Mouse (Mus musculus): ENCODE results near the gene Mmgt2. TPM values are rescaled to one million over a fixed set of nuclear protein-coding genes. Genes with fewer than 3 reads are reported as not detected.
A peak's percentile ranks its signal among the peaks of the same experiment; 100 is the strongest.

The Mmgt2 gene
- polyA plus RNA-seq, 1 experiment from 2014 or later = 49.0 TPM

- H3K9ac ChIP-seq (ENCODE audit: low read length) = no peak overlapping the region
- no peaks in the 10 kb centered on the region for H3K36me3 ChIP-seq (ENCODE audit: control insufficient read depth, insufficient read depth)
- 41% methylated on average over 3 of the region's 3 CpGs for WGBS
- ATAC-seq (replicated peaks; ENCODE audit: extremely low read depth, insufficient read depth, low FRiP score) = no peak
- H3K27me3 ChIP-seq (ENCODE audit: control insufficient read depth, insufficient read depth, low read length) = no peaks in the 10 kb centered on the region
- no peak overlapping the region for H3K4me3 ChIP-seq (ENCODE audit: low read length)
- peak overlapping the region; percentile 92 for H3K27ac ChIP-seq (ENCODE audit: low read length)
- no peak overlapping the region for H3K4me2 ChIP-seq (ENCODE audit: low read depth, low read length)
- H3K4me1 ChIP-seq (ENCODE audit: control insufficient read depth, insufficient read depth, low read length) = peaks cover 71% of the 10 kb centered on the region
- no peaks in the 10 kb centered on the region for H3K9me3 ChIP-seq (replicated peaks; ENCODE audit: control insufficient read depth, low read length)
These were observed 13.1 kb upstream of the Mmgt2 start for GRCm38 (mm10) chr11:62635406-62635805.

GRCm38 (mm10) chr11:62636105-62636839 is 12.2 kb upstream of the Mmgt2 start:
- peaks cover 69% of the 10 kb centered on the region for H3K4me1 ChIP-seq (ENCODE audit: control insufficient read depth, insufficient read depth, low read length)
- H3K9ac ChIP-seq (ENCODE audit: low read length) = peak overlapping the region; percentile 0; the same call in 1 of the 2 replicates
- H3K4me2 ChIP-seq (ENCODE audit: low read depth, low read length) = peak overlapping the region; percentile 35
- H3K27ac ChIP-seq (ENCODE audit: low read length) = peak overlapping the region; percentile 92
- H3K27me3 ChIP-seq (ENCODE audit: control insufficient read depth, insufficient read depth, low read length) = no peaks in the 10 kb centered on the region
- H3K36me3 ChIP-seq (ENCODE audit: control insufficient read depth, insufficient read depth) = no peaks in the 10 kb centered on the region
- no peak for ATAC-seq (replicated peaks; ENCODE audit: extremely low read depth, insufficient read depth, low FRiP score)
- H3K9me3 ChIP-seq (replicated peaks; ENCODE audit: control insufficient read depth, low read length) = no peaks in the 10 kb centered on the region
- WGBS = 34% methylated on average over 11 of the region's 11 CpGs
- no peak overlapping the region for H3K4me3 ChIP-seq (ENCODE audit: low read length)

DNA sequence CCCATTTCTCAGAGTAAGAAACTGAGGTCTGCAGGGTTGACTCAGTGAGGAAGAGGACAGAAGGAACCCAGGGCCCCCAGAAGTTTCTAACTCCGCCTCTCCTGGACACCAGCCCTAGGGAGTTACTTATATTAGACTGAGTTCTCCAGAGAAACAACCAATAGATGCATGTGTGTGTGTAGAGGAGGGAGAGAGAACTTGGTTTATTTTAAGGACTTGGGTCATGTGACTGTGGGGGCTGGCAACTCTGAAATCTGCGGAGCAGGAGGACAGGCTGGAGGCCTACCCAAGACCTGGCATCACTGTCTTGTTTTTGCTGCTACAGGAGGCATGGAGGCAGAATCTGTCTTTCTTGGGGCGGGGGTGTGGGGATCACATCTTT is 11.6 kb upstream of the Mmgt2 start:
- H3K9ac ChIP-seq (ENCODE audit: low read length) = 0 out of 2 replicates have a peak overlapping the region, but pooled peaks have one; percentile 52
- 36% methylated on average over 3 of the region's 3 CpGs for WGBS
- ATAC-seq (replicated peaks; ENCODE audit: extremely low read depth, insufficient read depth, low FRiP score) = peak; percentile 72

DNA sequence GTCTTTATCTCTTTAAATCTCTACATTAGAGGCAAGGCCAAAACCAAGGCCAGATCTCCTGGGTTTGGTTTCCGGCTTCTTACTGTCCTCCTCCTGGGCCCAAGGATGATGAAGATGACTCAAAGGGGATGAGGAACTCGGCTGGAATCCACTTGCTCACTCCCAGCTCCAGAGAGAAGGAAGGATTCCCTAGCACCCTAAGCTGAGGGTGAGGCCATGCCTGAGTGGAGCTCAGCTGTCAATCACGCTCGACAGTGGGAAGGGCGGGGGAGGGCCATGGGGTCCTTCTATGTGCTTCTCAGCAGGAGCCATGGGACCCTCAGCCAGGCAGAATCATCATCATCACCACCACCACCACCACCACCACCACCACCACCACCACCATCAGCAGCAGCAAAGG is 11.1 kb upstream of the Mmgt2 start:
- 68% methylated on average over 5 of the region's 5 CpGs for WGBS
- no peak for ATAC-seq (replicated peaks; ENCODE audit: extremely low read depth, insufficient read depth, low FRiP score)
- H3K27ac ChIP-seq (ENCODE audit: low read length) = peak overlapping the region; percentile 92
- H3K9ac ChIP-seq (ENCODE audit: low read length) = peak overlapping the region; percentile 52; the same call in 1 of the 2 replicates
- H3K4me3 ChIP-seq (ENCODE audit: low read length) = no peak overlapping the region
- H3K27me3 ChIP-seq (ENCODE audit: control insufficient read depth, insufficient read depth, low read length) = no peaks in the 10 kb centered on the region
- H3K9me3 ChIP-seq (replicated peaks; ENCODE audit: control insufficient read depth, low read length) = no peaks in the 10 kb centered on the region
- H3K4me2 ChIP-seq (ENCODE audit: low read depth, low read length) = peak overlapping the region; percentile 37
- no peaks in the 10 kb centered on the region for H3K36me3 ChIP-seq (ENCODE audit: control insufficient read depth, insufficient read depth)
- H3K4me1 ChIP-seq (ENCODE audit: control insufficient read depth, insufficient read depth, low read length) = peaks cover 77% of the 10 kb centered on the region

More for the DNA sequence above, 11.6 kb upstream of the Mmgt2 start:
- Histone ChIP-seq H3K27ac (ENCODE audit: low read length) (peak overlapping the region; percentile 92), H3K36me3 (ENCODE audit: control insufficient read depth, insufficient read depth) (no peaks in the 10 kb centered on the region), H3K4me3 (ENCODE audit: low read length) (no peak overlapping the region), H3K27me3 (ENCODE audit: control insufficient read depth, insufficient read depth, low read length) (no peaks in the 10 kb centered on the region), H3K4me1 (ENCODE audit: control insufficient read depth, insufficient read depth, low read length) (peaks cover 73% of the 10 kb centered on the region), H3K9me3 (replicated peaks; ENCODE audit: control insufficient read depth, low read length) (no peaks in the 10 kb centered on the region), H3K4me2 (ENCODE audit: low read depth, low read length) (peak overlapping the region; percentile 37)

GRCm38 (mm10) chr11:62637806-62638205 is 10.7 kb upstream of the Mmgt2 start:
- H3K4me3 ChIP-seq (ENCODE audit: low read length) = no peak overlapping the region
- H3K9ac ChIP-seq (ENCODE audit: low read length) = no peak overlapping the region
- no peaks in the 10 kb centered on the region for H3K36me3 ChIP-seq (ENCODE audit: control insufficient read depth, insufficient read depth)
- H3K4me2 ChIP-seq (ENCODE audit: low read depth, low read length) = no peak overlapping the region
- no peaks in the 10 kb centered on the region for H3K27me3 ChIP-seq (ENCODE audit: control insufficient read depth, insufficient read depth, low read length)
- 63% methylated on average over 6 of the region's 6 CpGs for WGBS
- H3K27ac ChIP-seq (ENCODE audit: low read length) = peak overlapping the region; percentile 92
- no peak for ATAC-seq (replicated peaks; ENCODE audit: extremely low read depth, insufficient read depth, low FRiP score)
- H3K9me3 ChIP-seq (replicated peaks; ENCODE audit: control insufficient read depth, low read length) = no peaks in the 10 kb centered on the region
- peaks cover 81% of the 10 kb centered on the region for H3K4me1 ChIP-seq (ENCODE audit: control insufficient read depth, insufficient read depth, low read length)

DNA sequence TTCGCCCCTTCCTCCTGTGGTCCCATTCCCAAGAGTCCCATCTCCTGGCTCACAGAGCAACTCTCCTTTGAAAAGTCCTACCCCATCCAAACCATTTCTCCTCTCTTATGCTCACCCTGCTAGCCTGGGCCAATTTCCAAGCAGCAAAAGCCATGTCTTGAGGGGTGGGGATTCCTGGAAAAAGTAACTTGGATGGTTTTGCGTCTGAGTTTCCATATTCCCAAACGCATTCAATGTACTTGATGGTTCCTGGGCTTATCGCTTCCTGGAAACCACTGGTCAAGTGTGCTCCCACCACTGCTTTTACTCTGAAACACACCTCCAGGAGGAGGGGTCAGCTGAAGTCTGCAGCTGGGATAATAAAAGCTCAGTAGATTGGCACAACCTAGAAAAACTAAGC is 10.1 kb upstream of the Mmgt2 start:
- peak overlapping the region; percentile 92 for H3K27ac ChIP-seq (ENCODE audit: low read length)
- H3K4me3 ChIP-seq (ENCODE audit: low read length) = no peak overlapping the region
- no peak for ATAC-seq (replicated peaks; ENCODE audit: extremely low read depth, insufficient read depth, low FRiP score)
- WGBS = 76% methylated on average over 4 of the region's 4 CpGs
- H3K9me3 ChIP-seq (replicated peaks; ENCODE audit: control insufficient read depth, low read length) = no peaks in the 10 kb centered on the region
- no peak overlapping the region for H3K4me2 ChIP-seq (ENCODE audit: low read depth, low read length)
- no peaks in the 10 kb centered on the region for H3K27me3 ChIP-seq (ENCODE audit: control insufficient read depth, insufficient read depth, low read length)
- H3K9ac ChIP-seq (ENCODE audit: low read length) = peak overlapping the region; percentile 18; the same call in 1 of the 2 replicates
- peaks cover 87% of the 10 kb centered on the region for H3K4me1 ChIP-seq (ENCODE audit: control insufficient read depth, insufficient read depth, low read length)
- H3K36me3 ChIP-seq (ENCODE audit: control insufficient read depth, insufficient read depth) = no peaks in the 10 kb centered on the region

GRCm38 (mm10) chr11:62640378-62640777 is 8.1 kb upstream of the Mmgt2 start:
- Histone ChIP-seq H3K9ac (ENCODE audit: low read length) (no peak overlapping the region), H3K27me3 (ENCODE audit: control insufficient read depth, insufficient read depth, low read length) (no peaks in the 10 kb centered on the region), H3K27ac (ENCODE audit: low read length) (peak overlapping the region; percentile 96), H3K9me3 (replicated peaks; ENCODE audit: control insufficient read depth, low read length) (no peaks in the 10 kb centered on the region), H3K4me2 (ENCODE audit: low read depth, low read length) (no peak overlapping the region), H3K4me3 (ENCODE audit: low read length) (no peak overlapping the region), H3K36me3 (ENCODE audit: control insufficient read depth, insufficient read depth) (no peaks in the 10 kb centered on the region), H3K4me1 (ENCODE audit: control insufficient read depth, insufficient read depth, low read length) (peaks cover 95% of the 10 kb centered on the region)
- ATAC-seq (replicated peaks; ENCODE audit: extremely low read depth, insufficient read depth, low FRiP score) = peak; percentile 42
- 40% methylated on average over 3 of the region's 3 CpGs for WGBS

GRCm38 (mm10) chr11:62642023-62642844 is 6.2 kb upstream of the Mmgt2 start:
- peaks cover 94% of the 10 kb centered on the region for H3K4me1 ChIP-seq (ENCODE audit: control insufficient read depth, insufficient read depth, low read length)
- no peaks in the 10 kb centered on the region for H3K27me3 ChIP-seq (ENCODE audit: control insufficient read depth, insufficient read depth, low read length)
- peak overlapping the region; percentile 29 for H3K4me2 ChIP-seq (ENCODE audit: low read depth, low read length)
- H3K9ac ChIP-seq (ENCODE audit: low read length) = peak overlapping the region; percentile 58
- H3K4me3 ChIP-seq (ENCODE audit: low read length) = no peak overlapping the region
- peak overlapping the region; percentile 98 for H3K27ac ChIP-seq (ENCODE audit: low read length)
- no peaks in the 10 kb centered on the region for H3K36me3 ChIP-seq (ENCODE audit: control insufficient read depth, insufficient read depth)
- no peak for ATAC-seq (replicated peaks; ENCODE audit: extremely low read depth, insufficient read depth, low FRiP score)
- no peaks in the 10 kb centered on the region for H3K9me3 ChIP-seq (replicated peaks; ENCODE audit: control insufficient read depth, low read length)
- WGBS = 27% methylated on average over 11 of the region's 11 CpGs
